Mouse (Mus musculus): ENCODE results near the gene Spata31. TPM values are rescaled to one million over a fixed set of nuclear protein-coding genes. Genes with fewer than 3 reads are reported as not detected.

Spata31 gene
- not detected in 2 replicates for polyA plus RNA-seq (2011; ENCODE audit: insufficient read depth, insufficient read length, low replicate concordance, missing spikeins)

- no peak within 1 kb of the TSS for H3K4me3 ChIP-seq (replicated peaks; ENCODE audit: control insufficient read depth, low read depth, low read length)
- H3K4me1 ChIP-seq (ENCODE audit: control insufficient read depth, insufficient read depth, low read length) = no peaks in the 10 kb centered on the region
- WGBS = 64% methylated on average over 1 of the region's 1 CpGs
- no peak within 1 kb of the TSS for H3K27ac ChIP-seq (ENCODE audit: control insufficient read depth, insufficient read depth, low read depth, low read length, poor library complexity)
- no peak for TF ChIP-seq CTCF (IDR thresholded peaks at IDR 0.05; ENCODE audit: control insufficient read depth, insufficient read depth, low read length)
- no peak for TF ChIP-seq POLR2A (IDR thresholded peaks at IDR 0.05; ENCODE audit: borderline replicate concordance, control insufficient read depth, low read depth, low read length)
Measured at GRCm38 (mm10) chr13:64917191-64917590, at the start of gene Spata31. Gene Spata31 (plus strand): TSS chr13:64917406.

- WGBS = 44% methylated on average over 1 of the region's 1 CpGs
Measured at GRCm38 (mm10) chr13:64903132-64903531, 14.1 kb upstream of the Spata31 start.

GRCm38 (mm10) chr13:64903585-64904208 lies 13.5 kb upstream of the Spata31 start, which contains the start of gene Cntnap3:
Gene Cntnap3 (minus strand): TSS chr13:64903955.
- WGBS = 17% methylated on average over 16 of the region's 16 CpGs
- H3K27ac ChIP-seq (ENCODE audit: control insufficient read depth, insufficient read depth, low read depth, low read length, poor library complexity) = no peak within 1 kb of the TSS
- no peaks in the 10 kb centered on the region for H3K4me1 ChIP-seq (ENCODE audit: control insufficient read depth, insufficient read depth, low read length)
- TF ChIP-seq POLR2A (IDR thresholded peaks at IDR 0.05; ENCODE audit: borderline replicate concordance, control insufficient read depth, low read depth, low read length) (no peak), CTCF (IDR thresholded peaks at IDR 0.05; ENCODE audit: control insufficient read depth, insufficient read depth, low read length) (no peak)
- H3K4me3 ChIP-seq (replicated peaks; ENCODE audit: control insufficient read depth, low read depth, low read length) = no peak within 1 kb of the TSS

More at GRCm38 (mm10) chr13:64903132-64903531, 14.1 kb upstream of the Spata31 start:
- Histone ChIP-seq H3K4me3 (replicated peaks; ENCODE audit: control insufficient read depth, low read depth, low read length) (no peak overlapping the region), H3K4me1 (ENCODE audit: control insufficient read depth, insufficient read depth, low read length) (no peaks in the 10 kb centered on the region), H3K27ac (ENCODE audit: control insufficient read depth, insufficient read depth, low read depth, low read length, poor library complexity) (no peak overlapping the region)
- TF ChIP-seq POLR2A (IDR thresholded peaks at IDR 0.05; ENCODE audit: borderline replicate concordance, control insufficient read depth, low read depth, low read length) = no peak
- no peak for TF ChIP-seq CTCF (IDR thresholded peaks at IDR 0.05; ENCODE audit: control insufficient read depth, insufficient read depth, low read length)

Other genes with a start within 250 kb of the Spata31 start
- gene Cntnap3, start 13.5 kb upstream of the Spata31 start, polyA plus RNA-seq (2011; ENCODE audit: insufficient read depth, insufficient read length, low replicate concordance, missing spikeins) = not detected in 2 replicates
- not detected in 2 replicates for gene Spata31d1c, start 115.7 kb downstream of the Spata31 start, polyA plus RNA-seq (2011; ENCODE audit: insufficient read depth, insufficient read length, low replicate concordance, missing spikeins)
- 1.2 TPM in 1 of 2 replicates, not detected in the other for gene Prss47, start 135.4 kb downstream of the Spata31 start, polyA plus RNA-seq (2011; ENCODE audit: insufficient read depth, insufficient read length, low replicate concordance, missing spikeins)
- 13.7 and 15.4 TPM in 2 replicates for gene Mfsd14b, start 195.6 kb downstream of the Spata31 start, polyA plus RNA-seq (2011; ENCODE audit: insufficient read depth, insufficient read length, low replicate concordance, missing spikeins)
- gene Olfr465-ps1, start 220.7 kb downstream of the Spata31 start, polyA plus RNA-seq (2011; ENCODE audit: insufficient read depth, insufficient read length, low replicate concordance, missing spikeins) = not detected in 2 replicates
- not detected in 2 replicates for gene Olfr466, start 232.8 kb downstream of the Spata31 start, polyA plus RNA-seq (2011; ENCODE audit: insufficient read depth, insufficient read length, low replicate concordance, missing spikeins)